Mouse (Mus musculus) heart, adult 2 months (tissue): ENCODE results near the gene Foxn3. TPM values are rescaled to one million over a fixed set of nuclear protein-coding genes. Genes with fewer than 3 reads are reported as not detected.

Source experiments
- DNase-seq, 2 experiments: peaks; one replicate each; pipeline ENCODE4 v3.0.0; 2021
- H3K27ac ChIP-seq: fragments of 200-600 bp; 2 replicates; pipeline ENCODE4 v1.8.1; 2022
- H3K27me3 ChIP-seq: fragments of 200-500 bp; 2 replicates; pipeline ENCODE4 v1.6.1; 2012; ENCODE audit warnings: mild to moderate bottlenecking, low read length, inconsistent platforms, mixed read lengths; ENCODE audit not compliant: control insufficient read depth, insufficient read depth
- H3K36me3 ChIP-seq: fragments of 200-500 bp; 2 replicates; pipeline ENCODE4 v1.6.1; 2012; ENCODE audit warnings: low read length, inconsistent platforms; ENCODE audit not compliant: control insufficient read depth, insufficient read depth
- H3K4me1 ChIP-seq: fragments of 200-500 bp; 2 replicates; pipeline ENCODE4 v1.6.1; 2011; ENCODE audit warnings: low read length; ENCODE audit not compliant: control insufficient read depth, insufficient read depth
- H3K4me3 ChIP-seq: fragments of 200-600 bp; 2 replicates; pipeline ENCODE4 v1.8.1; 2022
- H3K79me2 ChIP-seq: fragments of 200-500 bp; replicated peaks from 2 replicates; pipeline ENCODE4 v1.6.1; 2012; ENCODE audit warnings: mild to moderate bottlenecking, inconsistent platforms, low read length, moderate library complexity, mixed read lengths; ENCODE audit not compliant: control insufficient read depth, insufficient read depth
- H3K9ac ChIP-seq: fragments of 200-500 bp; 2 replicates; pipeline ENCODE4 v1.6.1; 2012; ENCODE audit warnings: low read depth, mild to moderate bottlenecking, control low read depth, inconsistent platforms, low read length, mixed read lengths
- CTCF ChIP-seq: fragments of 200-600 bp; IDR thresholded peaks from 2 replicates; pipeline ENCODE4 v1.8.1; 2022; ENCODE audit warnings: antibody characterized with exemption, mild to moderate bottlenecking, moderate library complexity
- EP300 ChIP-seq: fragments of 200-500 bp; IDR thresholded peaks from 2 replicates; pipeline ENCODE4 v1.6.1; 2011; ENCODE audit warnings: low read depth, low read length, control low read depth; ENCODE audit not compliant: insufficient read depth
- POLR2A ChIP-seq: fragments of 200-500 bp; IDR thresholded peaks from 2 replicates; pipeline ENCODE4 v1.6.1; 2011; ENCODE audit warnings: mild to moderate bottlenecking, low read depth, low read length, control low read depth; ENCODE audit not compliant: insufficient read depth
- WGBS: fragments of 180-500 bp; shearing (Covaris S2); methylation state at CpG from one replicate; pipeline ENCODE4 v1.1.7; 2018; 5-methylcytosine and 5-hydroxymethylcytosine counted together
- intact Hi-C: fragments of 180-260 bp; cut with DNase I; formaldehyde crosslinking; loops from one replicate; pipeline ENCODE4 v1.15.1; 2025
- polyA plus RNA-seq: library from polyadenylated mRNA; depleted of rRNA; stranded (reverse); fragments of >200 nt; gene quantifications from 2 replicates; pipeline ENCODE4 v1.2.3, GENCODE M21; 2012
- total RNA-seq, 2 experiments: library from RNA; stranded (reverse); gene quantifications; 2 replicates each; pipeline ENCODE4 v1.2.3; 2021

Foxn3 gene
- total and polyA plus RNA-seq, 3 experiments, result 28.1 to 117 (median 106) TPM

- Histone ChIP-seq H3K9ac (no peak overlapping the region), H3K4me3 (no peak overlapping the region), H3K36me3 (peaks cover 5% of the 10 kb centered on the region), H3K27me3 (no peaks in the 10 kb centered on the region), H3K27ac (no peak overlapping the region), H3K79me2 (peaks cover 5% of the 10 kb centered on the region), H3K4me1 (peaks cover 18% of the 10 kb centered on the region)
- no peak for DNase-seq
- WGBS, result 40% methylated on average over 10 of the region's 10 CpGs
- no peak for TF ChIP-seq POLR2A
- TF ChIP-seq EP300, result no peak
- TF ChIP-seq CTCF, result no peak
- intact Hi-C loops, result no loop called here
These were observed 186.3 kb downstream of the Foxn3 start for GRCm38 (mm10) chr12:99377069-99377468.

GRCm38 (mm10) chr12:99375878-99376454 is 187.4 kb downstream of the Foxn3 start:
- H3K27me3 ChIP-seq, result no peaks in the 10 kb centered on the region
- TF ChIP-seq POLR2A (no peak), CTCF (no peak), EP300 (no peak)
- no peak overlapping the region for H3K9ac ChIP-seq
- 57% methylated on average over 8 of the region's 8 CpGs for WGBS
- H3K27ac ChIP-seq, result no peak overlapping the region
- peaks cover 18% of the 10 kb centered on the region for H3K4me1 ChIP-seq
- DNase-seq, result no peak
- H3K36me3 ChIP-seq, result peaks cover 8% of the 10 kb centered on the region
- H3K79me2 ChIP-seq, result peaks cover 5% of the 10 kb centered on the region
- intact Hi-C loops, result no loop called here
- H3K4me3 ChIP-seq, result no peak overlapping the region

GRCm38 (mm10) chr12:99375426-99375825 is 188.0 kb downstream of the Foxn3 start:
- WGBS, result 73% methylated on average over 6 of the region's 6 CpGs
- intact Hi-C loops, result no loop called here
- Histone ChIP-seq H3K4me3 (no peak overlapping the region), H3K36me3 (peaks cover 8% of the 10 kb centered on the region), H3K4me1 (peaks cover 18% of the 10 kb centered on the region), H3K27me3 (no peaks in the 10 kb centered on the region), H3K79me2 (peaks cover 5% of the 10 kb centered on the region), H3K27ac (peak overlapping the region; percentile 73), H3K9ac (no peak overlapping the region)
- DNase-seq, result no peak
- TF ChIP-seq EP300 (no peak), CTCF (no peak)

GRCm38 (mm10) chr12:99374099-99374600 is 189.2 kb downstream of the Foxn3 start:
- Histone ChIP-seq H3K36me3 (peaks cover 8% of the 10 kb centered on the region), H3K4me1 (peaks cover 21% of the 10 kb centered on the region), H3K4me3 (no peak overlapping the region), H3K27me3 (no peaks in the 10 kb centered on the region), H3K27ac (peak overlapping the region; percentile 73), H3K79me2 (0 out of 2 replicates have a peak, but pooled peaks cover under 1% of the 10 kb centered on the region), H3K9ac (no peak overlapping the region)
- intact Hi-C loops, result no loop called here
- DNase-seq, result peak; percentile 69 to 82
- WGBS, result 42% methylated on average over 12 of the region's 12 CpGs
- TF ChIP-seq POLR2A, result no peak
- TF ChIP-seq CTCF, result no peak
- TF ChIP-seq EP300, result peak; percentile 98

GRCm38 (mm10) chr12:99373584-99373983 is 189.8 kb downstream of the Foxn3 start:
- 63% methylated on average over 4 of the region's 4 CpGs for WGBS
- Histone ChIP-seq H3K4me3 (no peak overlapping the region), H3K27me3 (no peaks in the 10 kb centered on the region), H3K9ac (no peak overlapping the region), H3K36me3 (peaks cover 6% of the 10 kb centered on the region), H3K4me1 (peaks cover 21% of the 10 kb centered on the region), H3K79me2 (0 out of 2 replicates have a peak, but pooled peaks cover 2% of the 10 kb centered on the region), H3K27ac (peak overlapping the region; percentile 73)
- intact Hi-C loops, result no loop called here
- no peak for TF ChIP-seq CTCF
- no peak for TF ChIP-seq POLR2A
- no peak for TF ChIP-seq EP300
- no peak for DNase-seq

- TF ChIP-seq EP300, result no peak
- no peak for TF ChIP-seq POLR2A
- no peak for TF ChIP-seq CTCF
- H3K36me3 ChIP-seq, result peaks cover 6% of the 10 kb centered on the region; the same call in 1 of the 2 replicates
- peaks cover 17% of the 10 kb centered on the region for H3K4me1 ChIP-seq
- H3K27ac ChIP-seq, result no peak overlapping the region; the same call in 1 of the 2 replicates
- no peak for DNase-seq
- H3K9ac ChIP-seq, result no peak overlapping the region
- intact Hi-C loops, result no loop called here
- no peaks in the 10 kb centered on the region for H3K27me3 ChIP-seq
- H3K4me3 ChIP-seq, result no peak overlapping the region
- WGBS, result 56% methylated on average over 5 of the region's 5 CpGs
- H3K79me2 ChIP-seq, result 0 out of 2 replicates have a peak, but pooled peaks cover 5% of the 10 kb centered on the region
These were observed 191.9 kb downstream of the Foxn3 start for GRCm38 (mm10) chr12:99371500-99371899.
